In the genomic region with DNA sequence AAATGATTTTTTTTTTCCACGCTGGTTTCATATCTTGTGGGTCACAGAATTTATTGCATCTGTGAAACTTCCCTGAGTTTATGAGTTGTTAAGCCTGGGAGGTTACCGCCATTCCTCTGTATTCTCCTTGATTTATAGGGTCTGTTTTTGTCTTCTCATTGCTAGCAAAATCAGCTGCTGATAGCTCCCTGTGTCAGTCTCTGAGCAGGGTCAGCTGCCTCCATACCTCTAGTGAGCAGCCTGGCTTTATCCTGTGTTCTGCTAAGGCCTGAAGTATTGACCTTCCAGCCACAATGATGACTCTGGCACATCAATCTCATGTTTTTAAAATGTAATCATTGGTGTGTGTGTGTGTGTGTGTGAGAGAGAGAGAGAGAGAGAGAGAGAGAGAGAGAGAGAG, we compare ENCODE assay signal across 15 mouse cellular contexts.
"Had no signal": no experiment of that assay in that cellular context is flagged by ENCODE, and none has a peak within 500 bp of the region (broad histone marks: within the 10 kb centered on the region; RNA-seq: fewer than 3 reads in every experiment).

No protein-coding gene starts in this region.

- H3K36me3 ChIP-seq: limb, embryonic 12.5 days; limb, embryonic 15.5 days; midbrain, embryonic 10.5 days had no signal

- H3K9me3 ChIP-seq: limb, embryonic 12.5 days; limb, embryonic 15.5 days; midbrain, embryonic 10.5 days had no signal

- H3K4me1 ChIP-seq: limb, embryonic 12.5 days; limb, embryonic 15.5 days had no signal

- H3K9ac ChIP-seq: limb, embryonic 12.5 days; limb, embryonic 15.5 days; liver, embryonic 14.5 days; liver, postnatal 0 days; lung, embryonic 14.5 days had no signal

- DNase-seq: left cerebral cortex, postnatal 4 days; liver, postnatal 0 days; lung, embryonic 14.5 days; midbrain, embryonic 14.5 days; thymus, adult 18-20 months; thymus, postnatal 36 days had no signal

- H3K27me3 ChIP-seq: limb, embryonic 12.5 days; limb, embryonic 15.5 days had no signal

- H3K4me2 ChIP-seq: limb, embryonic 12.5 days; limb, embryonic 15.5 days; liver, embryonic 11.5 days; lung, embryonic 14.5 days had no signal

- ATAC-seq: inflammation-experienced regulatory T-cells, adult 6 months; intestine, embryonic 16.5 days; liver, postnatal 0 days; lung, postnatal 0 days had no signal

- H3K27ac ChIP-seq: limb, embryonic 12.5 days; limb, embryonic 15.5 days; liver, embryonic 14.5 days; macrophage; midbrain, embryonic 10.5 days had no signal

- H3K4me3 ChIP-seq: limb, embryonic 12.5 days; limb, embryonic 15.5 days; midbrain, embryonic 10.5 days had no signal
